Mouse (Mus musculus): Measurements from ENCODE around the gene Gp9.

Gene Gp9

DNA sequence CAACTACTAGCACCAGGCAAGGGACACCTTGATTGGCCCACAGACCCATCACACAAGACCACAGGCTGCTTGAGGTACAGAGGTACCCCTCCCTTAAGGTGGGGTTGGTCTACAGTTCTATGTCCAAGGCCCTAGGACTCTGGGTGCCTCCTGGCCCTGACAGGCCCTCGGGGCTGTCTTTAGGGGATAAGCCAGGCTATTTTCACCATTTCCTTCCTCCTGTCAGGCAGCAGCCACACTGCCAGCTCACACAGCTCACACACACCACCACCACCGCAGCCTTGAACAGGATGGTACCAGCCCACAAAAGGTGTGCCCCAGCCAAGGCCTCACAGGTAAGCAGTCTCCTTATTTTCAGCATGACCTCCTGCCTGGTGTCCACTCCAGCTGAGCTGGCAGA, at the start of gene Gp9:
Gene Gp9 (plus strand): TSS at position 231 of the 400 bp plus-strand sequence.
- DNase-seq, result no peak

DNA sequence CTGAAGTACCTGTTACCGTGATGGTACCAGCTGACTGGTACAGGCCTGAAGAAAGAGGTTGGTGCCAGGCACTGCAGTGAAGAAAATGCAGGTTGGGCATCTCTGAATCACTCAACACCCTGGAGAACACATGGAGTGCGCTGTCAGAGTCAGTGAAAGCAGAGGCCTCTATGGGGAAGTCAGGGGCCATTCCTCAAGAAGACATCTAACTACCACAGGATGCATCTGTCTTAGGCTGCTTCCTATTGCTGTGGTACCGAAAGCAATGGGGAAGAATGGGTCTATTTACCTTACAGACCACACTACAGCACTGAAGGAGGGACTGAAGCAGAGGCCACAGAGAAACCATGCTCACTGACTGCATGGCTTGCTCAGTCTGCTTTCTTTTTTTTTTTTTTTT, 49.8 kb upstream of the Gp9 start:
- DNase-seq, result no peak

DNA sequence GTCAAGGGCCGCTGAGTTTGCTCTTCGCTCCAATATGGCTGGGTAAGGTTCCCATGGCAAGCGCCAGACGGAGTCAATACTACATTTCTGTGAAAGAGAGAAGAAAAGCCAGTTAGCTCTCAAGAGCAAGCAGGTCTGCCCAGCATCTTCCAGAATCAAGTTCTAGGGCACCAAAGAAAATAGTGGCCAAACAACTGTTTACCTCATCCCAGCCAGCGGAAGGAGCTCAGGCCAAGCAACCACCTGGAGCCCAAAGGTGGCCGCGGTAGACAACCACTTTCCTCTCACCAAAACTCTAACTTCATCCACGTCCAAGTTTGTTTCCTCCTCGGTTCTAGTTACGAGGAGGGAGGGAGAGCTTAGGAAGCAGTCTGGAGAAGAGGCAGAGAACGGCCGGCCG, 47.7 kb upstream of the Gp9 start:
- no peak for DNase-seq

DNA sequence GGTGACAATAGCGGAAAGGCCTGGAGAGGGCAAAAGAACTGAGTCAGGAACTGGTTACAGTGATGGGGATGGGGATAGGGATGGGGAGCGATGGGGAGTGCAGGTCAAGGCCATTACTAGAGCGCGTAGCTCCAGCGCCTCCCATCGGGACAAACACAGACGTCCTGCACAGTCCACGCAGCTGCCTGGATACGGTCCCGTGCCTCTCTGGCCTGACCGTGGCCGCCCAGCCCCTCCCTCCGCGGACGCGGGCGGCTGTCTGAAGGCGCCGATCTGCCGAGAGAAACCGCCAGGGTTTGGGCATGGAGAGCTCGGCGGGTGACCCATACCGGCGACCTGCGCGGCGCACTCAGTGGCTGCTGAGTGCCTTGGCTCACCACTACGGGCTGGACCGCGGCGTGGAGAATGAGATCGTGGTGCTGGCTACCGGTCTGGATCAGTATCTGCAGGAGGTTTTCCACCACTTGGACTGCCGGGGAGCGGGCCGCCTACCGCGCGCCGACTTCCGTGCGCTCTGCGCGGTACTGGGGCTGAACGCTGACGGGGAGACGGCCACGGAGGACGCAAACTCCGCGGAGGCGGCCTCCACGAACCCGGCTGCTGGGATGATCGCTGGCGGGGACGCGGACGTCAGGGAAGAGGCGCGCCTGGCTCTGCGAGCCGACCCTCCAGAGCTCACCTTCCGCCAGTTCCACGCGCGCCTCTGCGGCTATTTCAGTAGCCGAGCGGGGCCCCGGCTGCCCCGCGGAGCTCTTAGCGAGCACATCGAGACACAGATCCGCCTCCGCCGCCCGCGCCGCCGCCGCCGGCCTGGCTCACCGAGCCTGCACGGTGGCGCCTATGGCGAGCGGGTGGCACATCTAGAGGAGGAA, 47.0 kb upstream of the Gp9 start, which contains the start of gene Efcc1:
Gene Efcc1 (plus strand): TSS at position 279 of the 872 bp plus-strand sequence.
- peak; percentile 59 to 60 for DNase-seq

GRCm38 (mm10) chr6:87731463-87732095, 46.3 kb upstream of the Gp9 start:
- no peak for DNase-seq

- DNase-seq, result peak; percentile 24 to 28
Measured at GRCm38 (mm10) chr6:87732151-87733011, 45.5 kb upstream of the Gp9 start.

DNA sequence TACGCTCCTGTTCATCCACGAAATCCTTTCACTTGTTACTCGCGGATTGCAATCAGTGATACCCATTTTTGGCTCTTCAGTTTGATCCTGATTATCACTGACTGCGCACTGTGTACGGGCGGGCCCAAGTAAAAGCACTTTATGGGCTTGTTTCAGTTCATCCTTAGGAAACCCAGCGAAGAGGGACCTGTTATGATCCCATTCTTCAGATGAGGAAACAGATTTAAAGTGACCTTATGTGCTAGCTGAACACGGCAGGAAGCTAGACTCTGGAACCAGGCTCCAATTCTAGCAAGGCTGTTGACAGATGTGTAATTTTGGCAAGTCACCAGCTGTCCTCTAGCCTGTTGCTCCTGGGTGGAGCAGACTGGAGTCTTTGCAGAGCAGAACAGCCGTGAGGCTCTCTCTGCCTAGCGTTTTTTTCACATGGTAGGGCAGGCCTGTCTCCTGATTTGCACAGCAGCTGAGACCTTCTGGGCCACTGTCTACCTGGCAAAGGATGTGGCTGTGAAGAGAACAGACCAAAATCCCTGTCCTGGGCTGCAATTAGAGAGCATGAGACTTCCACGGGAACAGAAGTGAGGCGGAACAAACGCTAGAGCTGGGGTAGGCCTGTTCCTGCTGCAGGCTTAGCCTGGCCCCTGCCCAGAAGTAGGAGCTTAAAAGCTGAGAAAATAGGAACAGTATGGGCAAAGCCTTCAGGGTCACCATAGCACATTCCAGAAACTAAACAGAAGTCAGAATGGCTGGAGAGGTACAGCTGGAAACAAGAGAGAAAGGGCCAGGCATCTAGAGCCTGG, 44.5 kb upstream of the Gp9 start:
- DNase-seq, result peak; percentile 25 to 28

- DNase-seq, result no peak
Measured at GRCm38 (mm10) chr6:87734136-87734535, 43.7 kb upstream of the Gp9 start.

GRCm38 (mm10) chr6:87736923-87737322, 40.9 kb upstream of the Gp9 start:
- DNase-seq, result no peak

DNA sequence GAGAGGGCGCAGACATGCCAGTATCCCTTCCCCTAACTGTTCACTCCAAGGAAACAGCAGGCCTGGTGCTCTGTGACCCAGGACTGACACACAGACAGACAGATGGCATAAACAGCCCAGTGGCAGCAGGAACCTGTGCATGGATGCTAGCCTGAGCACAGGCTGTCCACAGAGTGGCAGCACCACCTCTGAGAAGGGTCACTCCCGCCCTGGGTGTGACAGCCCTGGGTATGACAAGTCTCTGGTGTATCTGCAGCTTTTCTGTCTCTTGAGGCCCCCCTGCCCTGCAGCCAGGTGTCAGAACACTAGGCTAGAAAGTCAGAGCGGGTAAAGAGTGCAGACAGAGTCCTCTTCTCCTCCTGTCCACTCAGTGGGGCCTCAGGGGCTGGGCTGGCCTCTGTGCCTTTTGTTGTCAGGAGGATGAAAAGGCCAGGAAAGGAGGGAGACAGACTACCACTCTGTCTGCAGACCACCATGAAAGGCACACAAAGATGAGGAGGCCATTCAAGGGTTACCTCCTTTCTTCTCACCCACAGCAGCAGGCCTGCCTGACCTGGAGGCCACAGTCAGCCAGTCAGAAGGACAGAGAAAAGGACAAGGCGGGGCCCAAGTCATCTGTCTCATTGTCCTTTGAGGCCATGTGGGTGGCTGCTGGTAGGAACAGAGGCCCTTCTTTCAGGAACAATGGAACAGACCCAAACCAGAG, 39.8 kb upstream of the Gp9 start:
- no peak for DNase-seq

DNA sequence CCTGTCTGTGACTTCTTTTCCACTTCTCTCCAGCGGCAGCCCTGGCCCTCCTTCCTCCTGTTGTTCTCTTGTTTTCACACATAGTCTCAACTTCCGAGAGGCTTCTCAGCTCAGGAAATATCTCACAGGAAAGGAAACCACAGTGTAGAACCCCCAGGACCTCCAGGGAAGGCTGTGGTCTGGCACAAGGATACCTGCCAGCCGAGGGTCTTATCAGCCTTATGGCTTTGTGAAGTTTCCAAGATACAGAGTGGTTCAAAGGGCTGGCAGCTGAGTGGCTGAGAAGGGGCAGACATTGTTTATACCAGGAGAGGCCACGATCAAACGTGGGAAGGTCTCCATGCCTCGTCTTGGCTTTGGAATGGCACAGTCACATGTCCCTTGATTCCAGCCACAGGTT, 38.0 kb upstream of the Gp9 start:
- no peak for DNase-seq

- no peak for DNase-seq
Measured at GRCm38 (mm10) chr6:87740496-87740895, 37.4 kb upstream of the Gp9 start.

- DNase-seq, result no peak
Measured at GRCm38 (mm10) chr6:87741978-87742377, 35.9 kb upstream of the Gp9 start.

- peak; percentile 30 to 50 for DNase-seq
Measured at GRCm38 (mm10) chr6:87742804-87743203, 35.1 kb upstream of the Gp9 start.

GRCm38 (mm10) chr6:87743281-87743680, 34.6 kb upstream of the Gp9 start:
- DNase-seq, result no peak

- no peak for DNase-seq
Measured at GRCm38 (mm10) chr6:87744632-87745031, 33.2 kb upstream of the Gp9 start.

GRCm38 (mm10) chr6:87745301-87745700, 32.6 kb upstream of the Gp9 start:
- no peak for DNase-seq

DNA sequence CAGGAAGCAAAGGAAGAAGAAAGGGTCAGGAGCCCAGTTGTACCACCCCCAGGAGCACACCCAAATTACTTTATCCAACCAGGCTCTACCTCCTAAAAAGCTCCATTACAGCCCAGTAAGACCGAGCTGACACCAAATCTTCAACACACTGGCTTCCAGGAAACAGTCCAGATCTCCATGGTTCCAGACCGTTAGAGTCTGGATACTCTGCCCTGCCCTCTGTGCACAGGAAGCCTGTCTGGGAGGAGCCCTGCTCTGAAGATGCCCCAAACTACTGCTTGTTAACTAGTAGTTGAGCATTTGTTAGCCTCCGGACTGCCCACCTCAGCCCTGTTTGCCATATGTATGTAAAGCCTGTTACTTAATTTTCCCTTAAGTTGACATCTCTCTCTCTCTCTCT, 31.8 kb upstream of the Gp9 start:
- DNase-seq, result no peak

DNA sequence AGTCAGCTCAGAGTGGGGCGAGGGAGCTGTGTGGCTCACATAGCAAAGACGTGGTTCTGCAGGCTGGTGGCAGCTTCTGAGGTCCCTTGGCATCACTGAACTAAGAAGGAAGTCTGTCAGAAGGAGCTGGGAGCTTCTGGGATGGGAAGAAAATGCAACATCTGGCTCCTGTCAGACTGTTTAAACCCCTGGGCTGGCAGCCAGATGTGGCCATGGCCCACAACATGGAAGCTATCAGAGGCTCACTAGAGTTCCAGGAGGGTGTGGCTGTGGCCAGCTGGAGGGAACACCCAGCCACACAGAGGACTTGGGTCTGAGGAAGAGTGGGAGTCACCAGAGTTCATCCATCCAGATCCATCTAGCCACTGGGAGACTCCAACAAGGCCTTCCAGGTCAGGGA, 31.0 kb upstream of the Gp9 start:
- DNase-seq, result no peak

GRCm38 (mm10) chr6:87748078-87748477, 29.8 kb upstream of the Gp9 start:
- DNase-seq, result no peak

DNA sequence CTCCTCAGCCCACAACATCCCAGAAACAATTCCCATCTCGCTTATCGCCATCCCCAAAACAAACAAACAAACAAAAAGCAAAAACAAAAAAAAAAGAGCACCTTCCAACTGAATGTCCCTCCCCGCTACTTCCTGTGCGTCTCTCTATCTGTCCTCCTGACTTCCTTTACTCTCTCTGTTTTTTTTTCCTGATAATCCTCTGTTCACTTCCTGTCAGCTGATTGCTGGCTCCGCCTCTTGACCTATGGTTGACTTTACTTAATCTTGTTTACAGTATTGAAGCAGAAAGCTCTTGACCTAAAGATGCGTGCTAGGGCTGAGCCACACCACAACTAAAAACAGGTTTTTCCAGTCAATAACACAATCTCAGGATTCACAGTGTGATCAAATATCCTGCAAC, 29.3 kb upstream of the Gp9 start:
- no peak for DNase-seq

Measured in cerebellum, postnatal 10 days (tissue).